Mouse (Mus musculus) lung, postnatal 0 days (tissue): ENCODE data around the gene Wasf2.

Experiments
- CTCF ChIP-seq: IDR thresholded peaks from 2 replicates; pipeline ENCODE4 v1.5.1; 2016; ENCODE audit warnings: antibody characterized with exemption, mild to moderate bottlenecking
- EP300 ChIP-seq: IDR thresholded peaks from 2 replicates; pipeline ENCODE4 v1.6.1; 2016; ENCODE audit warnings: antibody characterized with exemption, mild to moderate bottlenecking, control low read depth

- TF ChIP-seq CTCF (no peak), EP300 (no peak)
Observed at GRCm38 (mm10) chr4:133237911-133238310, 107.6 kb downstream of the Wasf2 start.
